Mouse (Mus musculus) adrenal gland, adult 18-20 months (tissue): ENCODE data around the gene Uhrf1bp1l. TPM values are rescaled to one million over a fixed set of nuclear protein-coding genes. Genes with fewer than 3 reads are reported as not detected.
"Not testable (repeated sequence)": the region's sequence is repeated elsewhere in the genome, so short reads cannot be mapped to it uniquely, and the experiment has no call there.

Experiments used
- DNase-seq, 2 experiments: peaks; one replicate each; pipeline ENCODE4 v3.0.0; 2021 to 2022; ENCODE audit warnings: low spot score in 2 of 2
- long read RNA-seq, 2 experiments: library from polyadenylated mRNA; stranded (forward); transcript quantifications; one replicate each; pipeline ENCODE4 v2.0.0; 2021
- total RNA-seq, 2 experiments: library from RNA; stranded (reverse); gene quantifications; 1 replicate in 1 of 2; 2 replicates in 1 of 2; pipeline ENCODE4 v1.2.3; 2021

Uhrf1bp1l gene
- total RNA-seq: 10 to 100 TPM; 57.3 to 75.8 TPM
- long read RNA-seq, experiment 1, full-length matches to known transcripts: 4 of 12 reads
- long read RNA-seq, experiment 1, partial matches to known transcripts: 3 of 12 reads
- long read RNA-seq, experiment 1, other reads (novel, unspliced or antisense): 5 of 12 reads
- long read RNA-seq, experiment 2, full-length matches to known transcripts: 1 of 24 reads
- long read RNA-seq, experiment 2, partial matches to known transcripts: 19 of 24 reads
- long read RNA-seq, experiment 2, other reads (novel, unspliced or antisense): 4 of 24 reads

GRCm38 (mm10) chr10:89744871-89745665, at the start of gene Uhrf1bp1l:
Gene Uhrf1bp1l, plus strand, starts transcription at chr10:89744991.
- DNase-seq: peak; percentile 93 to 94

- DNase-seq: no peak
Measured at GRCm38 (mm10) chr10:89695194-89695911, 49.4 kb upstream of the Uhrf1bp1l start.

- not testable (repeated sequence) for DNase-seq
Measured at GRCm38 (mm10) chr10:89696270-89696669, 48.5 kb upstream of the Uhrf1bp1l start.

GRCm38 (mm10) chr10:89697956-89698355, 46.8 kb upstream of the Uhrf1bp1l start:
- no peak for DNase-seq

GRCm38 (mm10) chr10:89703042-89703441, 41.7 kb upstream of the Uhrf1bp1l start:
- DNase-seq: no peak

GRCm38 (mm10) chr10:89707397-89707796, 37.4 kb upstream of the Uhrf1bp1l start:
- no peak for DNase-seq

- no peak for DNase-seq
Measured at GRCm38 (mm10) chr10:89708720-89709119, 36.1 kb upstream of the Uhrf1bp1l start.

GRCm38 (mm10) chr10:89714910-89715309, 29.9 kb upstream of the Uhrf1bp1l start:
- no peak for DNase-seq

- DNase-seq: no peak
Measured at GRCm38 (mm10) chr10:89720252-89720651, 24.5 kb upstream of the Uhrf1bp1l start.

- DNase-seq: no peak
Measured at GRCm38 (mm10) chr10:89720796-89721195, 24.0 kb upstream of the Uhrf1bp1l start.

- no peak for DNase-seq
Measured at GRCm38 (mm10) chr10:89722247-89723195, 22.3 kb upstream of the Uhrf1bp1l start.

GRCm38 (mm10) chr10:89730386-89730785, 14.4 kb upstream of the Uhrf1bp1l start:
- no peak for DNase-seq

GRCm38 (mm10) chr10:89731341-89731740, 13.4 kb upstream of the Uhrf1bp1l start:
- no peak for DNase-seq

GRCm38 (mm10) chr10:89732001-89732794, 12.6 kb upstream of the Uhrf1bp1l start, which contains the start of gene Actr6:
Gene Actr6, minus strand, starts transcription at chr10:89732295.
- DNase-seq: peak; percentile 86 to 87

- no peak for DNase-seq
Measured at GRCm38 (mm10) chr10:89737092-89737491, 7.7 kb upstream of the Uhrf1bp1l start.

GRCm38 (mm10) chr10:89737887-89738286, 6.9 kb upstream of the Uhrf1bp1l start:
- DNase-seq: no peak

GRCm38 (mm10) chr10:89738395-89738794, 6.4 kb upstream of the Uhrf1bp1l start:
- no peak for DNase-seq

- DNase-seq: no peak
Measured at GRCm38 (mm10) chr10:89739703-89740102, 5.1 kb upstream of the Uhrf1bp1l start.

GRCm38 (mm10) chr10:89740995-89741394, 3.8 kb upstream of the Uhrf1bp1l start:
- DNase-seq: no peak

- no peak for DNase-seq
Measured at GRCm38 (mm10) chr10:89743266-89743665, 1.5 kb upstream of the Uhrf1bp1l start.
